Mouse (Mus musculus) bone marrow, adult 2 months (tissue): ENCODE measurements around the gene Nubp2. TPM values are rescaled to one million over a fixed set of nuclear protein-coding genes. Genes with fewer than 3 reads are reported as not detected.
A peak's percentile ranks its signal among the peaks of the same experiment; 100 is the strongest.

Source experiments
- H3K27ac ChIP-seq: fragments of 200-500 bp; 2 replicates; pipeline ENCODE4 v1.5.1; 2012; ENCODE audit warnings: low read depth, mild to moderate bottlenecking, control low read depth, inconsistent platforms, low read length; ENCODE audit not compliant: control insufficient read depth, poor library complexity, insufficient read depth
- H3K4me1 ChIP-seq: fragments of 200-500 bp; 2 replicates; pipeline ENCODE4 v1.6.1; 2011; ENCODE audit warnings: low read length; ENCODE audit not compliant: control insufficient read depth, insufficient read depth
- H3K4me3 ChIP-seq: fragments of 200-500 bp; replicated peaks from 2 replicates; pipeline ENCODE3; 2011; ENCODE audit warnings: mild to moderate bottlenecking, low read depth, low read length, control low read depth; ENCODE audit not compliant: control insufficient read depth
- CTCF ChIP-seq: fragments of 200-500 bp; IDR thresholded peaks from 2 replicates; pipeline ENCODE4 v1.5.1; 2011; ENCODE audit warnings: low read length, control low read depth; ENCODE audit not compliant: control insufficient read depth, insufficient read depth
- POLR2A ChIP-seq: fragments of 200-500 bp; IDR thresholded peaks from 2 replicates; pipeline ENCODE4 v1.6.1; 2011; ENCODE audit warnings: low read depth, mild to moderate bottlenecking, control low read depth, low read length, borderline replicate concordance; ENCODE audit not compliant: control insufficient read depth
- WGBS: fragments of 180-500 bp; shearing (Covaris S2); methylation state at CpG from one replicate; pipeline ENCODE4 v1.1.7; 2018; 5-methylcytosine and 5-hydroxymethylcytosine counted together
- polyA plus RNA-seq: library from polyadenylated mRNA; stranded (reverse); fragments of >200 nt; gene quantifications from 2 replicates; pipeline ENCODE4 v1.2.4, GENCODE M21; 2011; ENCODE audit warnings: low replicate concordance; ENCODE audit not compliant: missing spikeins, insufficient read depth, insufficient read length

Gene Nubp2
- polyA plus RNA-seq, 1 experiment, result 45.6 TPM

- H3K4me1 ChIP-seq, result peaks cover 3% of the 10 kb centered on the region; the same call in 1 of the 2 replicates
- no peak overlapping the region for H3K4me3 ChIP-seq
- no peak overlapping the region for H3K27ac ChIP-seq
- 94% methylated on average over 3 of the region's 3 CpGs for WGBS
- TF ChIP-seq CTCF (no peak), POLR2A (no peak)
Measured at GRCm38 (mm10) chr17:24861785-24862184, 24.4 kb downstream of the Nubp2 start.

- Histone ChIP-seq H3K4me1 (peaks cover 3% of the 10 kb centered on the region; the same call in 1 of the 2 replicates), H3K4me3 (peak overlapping the region; percentile 16), H3K27ac (peak overlapping the region; percentile 85)
- WGBS, result 63% methylated on average over 8 of the region's 8 CpGs
- TF ChIP-seq CTCF, result no peak
- peak; percentile 69 for TF ChIP-seq POLR2A
Measured at GRCm38 (mm10) chr17:24860076-24860475, 26.1 kb downstream of the Nubp2 start.

- peaks cover 3% of the 10 kb centered on the region; the same call in 1 of the 2 replicates for H3K4me1 ChIP-seq
- peak overlapping the region; percentile 85 for H3K27ac ChIP-seq
- TF ChIP-seq POLR2A (peak; percentile 35; the same call in 1 of the 2 replicates), CTCF (no peak)
- no peak overlapping the region for H3K4me3 ChIP-seq
- WGBS, result 63% methylated on average over 6 of the region's 6 CpGs
Measured at GRCm38 (mm10) chr17:24858967-24859366, 27.2 kb downstream of the Nubp2 start.

- H3K4me3 ChIP-seq, result no peak overlapping the region
- peaks cover 3% of the 10 kb centered on the region; the same call in 1 of the 2 replicates for H3K4me1 ChIP-seq
- 71% methylated on average over 8 of the region's 8 CpGs for WGBS
- TF ChIP-seq CTCF, result no peak
- TF ChIP-seq POLR2A, result 0 out of 2 replicates have a peak, but pooled peaks have one; percentile 18
- H3K27ac ChIP-seq, result peak overlapping the region; percentile 69
Measured at GRCm38 (mm10) chr17:24857831-24858470, 28.2 kb downstream of the Nubp2 start.

GRCm38 (mm10) chr17:24856589-24856988 lies 29.6 kb downstream of the Nubp2 start:
- TF ChIP-seq POLR2A (no peak), CTCF (no peak)
- H3K27ac ChIP-seq, result no peak overlapping the region
- no peak overlapping the region for H3K4me3 ChIP-seq
- 94% methylated on average over 13 of the region's 13 CpGs for WGBS
- peaks cover 3% of the 10 kb centered on the region; the same call in 1 of the 2 replicates for H3K4me1 ChIP-seq

- TF ChIP-seq CTCF (no peak), POLR2A (no peak)
- WGBS, result 86% methylated on average over 3 of the region's 3 CpGs
- Histone ChIP-seq H3K4me3 (no peak overlapping the region), H3K4me1 (peaks cover 3% of the 10 kb centered on the region; the same call in 1 of the 2 replicates), H3K27ac (no peak overlapping the region)
Measured at GRCm38 (mm10) chr17:24855838-24856464, 30.2 kb downstream of the Nubp2 start.

GRCm38 (mm10) chr17:24851381-24852125 lies 34.6 kb downstream of the Nubp2 start:
- Histone ChIP-seq H3K27ac (no peak overlapping the region; the same call in none of the 2 replicates), H3K4me3 (peak overlapping the region; percentile 88), H3K4me1 (no peaks in the 10 kb centered on the region; the same call in 1 of the 2 replicates)
- TF ChIP-seq CTCF (no peak), POLR2A (no peak)
- 70% methylated on average over 10 of the region's 10 CpGs for WGBS

- peak overlapping the region; percentile 88 for H3K4me3 ChIP-seq
- TF ChIP-seq POLR2A, result no peak
- no peak for TF ChIP-seq CTCF
- WGBS, result under 1% methylated on average over 20 of the region's 20 CpGs
- H3K27ac ChIP-seq, result peak overlapping the region; percentile 96
- no peaks in the 10 kb centered on the region; the same call in 1 of the 2 replicates for H3K4me1 ChIP-seq
Measured at GRCm38 (mm10) chr17:24850773-24851127, 35.4 kb downstream of the Nubp2 start.
